Mouse (Mus musculus) MEL (cell line): ENCODE measurements around the gene Tpt1. TPM values are rescaled to one million over a fixed set of nuclear protein-coding genes. Genes with fewer than 3 reads are reported as not detected.

Experiments used
- DNase-seq: peaks from one replicate; pipeline ENCODE4 v3.0.0; 2011; ENCODE audit warnings: low read depth, low spot score
- H3K27ac ChIP-seq: 2 replicates; pipeline ENCODE4 v1.5.1; 2012; ENCODE audit warnings: low read depth, mild to moderate bottlenecking, control low read depth, low read length, moderate library complexity; ENCODE audit not compliant: control insufficient read depth
- H3K27me3 ChIP-seq, 2 experiments: fragments of 150-350 bp in 1 of 2; sonication (generic) in 1 of 2; 2 replicates each; pipeline ENCODE4 v1.6.1; 2012; ENCODE audit warnings: low read length in 2 of 2, mild to moderate bottlenecking in 2 of 2, improper control_type of control experiment in 1 of 2, moderate library complexity in 1 of 2; ENCODE audit not compliant: insufficient read depth in 2 of 2, control insufficient read depth in 1 of 2
- H3K36me3 ChIP-seq, 2 experiments: 2 replicates each; pipeline ENCODE4 v1.6.1; 2012 to 2014; ENCODE audit warnings: low read length in 2 of 2, improper control_type of control experiment in 1 of 2, inconsistent platforms in 1 of 2, mild to moderate bottlenecking in 1 of 2; ENCODE audit not compliant: insufficient read depth in 2 of 2, control insufficient read depth in 1 of 2
- H3K4me1 ChIP-seq, 2 experiments: fragments of 150-350 bp in 1 of 2; sonication (generic) in 1 of 2; 2 replicates each; pipeline ENCODE4 v1.6.1; 2012; ENCODE audit warnings: low read length in 2 of 2, improper control_type of control experiment in 1 of 2, mild to moderate bottlenecking in 1 of 2; ENCODE audit not compliant: insufficient read depth in 2 of 2, control insufficient read depth in 1 of 2
- H3K4me3 ChIP-seq, 2 experiments: fragments of 150-350 bp in 1 of 2; sonication (generic) in 1 of 2; 2 replicates each; pipeline ENCODE4 v1.5.1; 2012; ENCODE audit warnings: low read depth in 2 of 2, low read length in 2 of 2, mild to moderate bottlenecking in 2 of 2, moderate library complexity in 2 of 2, control low read depth in 1 of 2, improper control_type of control experiment in 1 of 2; ENCODE audit not compliant: control insufficient read depth in 1 of 2, insufficient read depth in 1 of 2
- H3K79me2 ChIP-seq: 2 replicates; pipeline ENCODE4 v1.6.1; 2012; ENCODE audit warnings: mild to moderate bottlenecking, low read length, moderate library complexity; ENCODE audit not compliant: control insufficient read depth, poor library complexity, insufficient read depth
- H3K9ac ChIP-seq: 2 replicates; pipeline ENCODE4 v1.6.1; 2012; ENCODE audit warnings: low read depth, mild to moderate bottlenecking, control low read depth, low read length, moderate library complexity; ENCODE audit not compliant: control insufficient read depth, poor library complexity, severe bottlenecking
- H3K9me3 ChIP-seq: fragments of 150-350 bp; sonication (generic); replicated peaks from 2 replicates; pipeline ENCODE4 v1.6.1; 2012; ENCODE audit warnings: mild to moderate bottlenecking, low read length, improper control_type of control experiment, moderate library complexity; ENCODE audit not compliant: insufficient read depth
- CHD1 ChIP-seq: IDR thresholded peaks from 2 replicates; pipeline ENCODE4 v1.6.1; 2012; ENCODE audit warnings: low read depth, mild to moderate bottlenecking, inconsistent platforms, low read length, improper control_type of control experiment
- CHD2 ChIP-seq: IDR thresholded peaks from 2 replicates; pipeline ENCODE4 v1.6.1; 2011; ENCODE audit warnings: low read length, improper control_type of control experiment
- ELF1 ChIP-seq: IDR thresholded peaks from 2 replicates; pipeline ENCODE4 v1.6.1; 2014; ENCODE audit warnings: low read depth, mild to moderate bottlenecking, inconsistent platforms, low read length, improper control_type of control experiment, moderate library complexity
- EP300 ChIP-seq, 2 experiments: IDR thresholded peaks; 2 replicates each; pipeline ENCODE4 v1.6.1; 2011; ENCODE audit warnings: improper control_type of control experiment in 2 of 2, low read length in 2 of 2, low read depth in 1 of 2, mild to moderate bottlenecking in 1 of 2
- GATA1 ChIP-seq: IDR thresholded peaks from 2 replicates; pipeline ENCODE4 v1.6.1; 2011; ENCODE audit warnings: low read depth, low read length, improper control_type of control experiment
- HCFC1 ChIP-seq: IDR thresholded peaks from 2 replicates; pipeline ENCODE4 v1.6.1; 2012; ENCODE audit warnings: low read depth, mild to moderate bottlenecking, inconsistent platforms, low read length, improper control_type of control experiment, moderate library complexity
- JUND ChIP-seq: IDR thresholded peaks from 2 replicates; pipeline ENCODE4 v1.6.1; 2011; ENCODE audit warnings: low read depth, mild to moderate bottlenecking, improper control_type of control experiment, low read length
- MAFK ChIP-seq: IDR thresholded peaks from 2 replicates; pipeline ENCODE4 v1.6.1; 2011; ENCODE audit warnings: low read depth, mild to moderate bottlenecking, low read length, improper control_type of control experiment, borderline replicate concordance
- MAX ChIP-seq: IDR thresholded peaks from 2 replicates; pipeline ENCODE4 v1.6.1; 2011; ENCODE audit warnings: low read length, improper control_type of control experiment
- MYB ChIP-seq: IDR thresholded peaks from 2 replicates; pipeline ENCODE4 v1.6.1; 2011; ENCODE audit warnings: mild to moderate bottlenecking, low read depth, low read length, improper control_type of control experiment
- MYC ChIP-seq: IDR thresholded peaks from 2 replicates; pipeline ENCODE4 v1.6.1; 2011; ENCODE audit warnings: low read depth, mild to moderate bottlenecking, low read length, improper control_type of control experiment, moderate library complexity
- NELFE ChIP-seq: IDR thresholded peaks from 2 replicates; pipeline ENCODE4 v1.6.1; 2011; ENCODE audit warnings: low read depth, low read length, improper control_type of control experiment
- RAD21 ChIP-seq: IDR thresholded peaks from 2 replicates; pipeline ENCODE4 v1.6.1; 2011; ENCODE audit warnings: mild to moderate bottlenecking, low read depth, low read length, improper control_type of control experiment
- RCOR1 ChIP-seq: IDR thresholded peaks from 2 replicates; pipeline ENCODE4 v1.6.1; 2012; ENCODE audit warnings: low read depth, mild to moderate bottlenecking, inconsistent platforms, low read length, improper control_type of control experiment
- SMC3 ChIP-seq: IDR thresholded peaks from 2 replicates; pipeline ENCODE4 v1.6.1; 2011; ENCODE audit warnings: low read depth, low read length, improper control_type of control experiment
- ZNF384 ChIP-seq: IDR thresholded peaks from 2 replicates; pipeline ENCODE4 v1.6.1; 2012; ENCODE audit warnings: low read depth, mild to moderate bottlenecking, inconsistent platforms, low read length, improper control_type of control experiment
- polyA plus RNA-seq, 2 experiments: library from polyadenylated mRNA; stranded (reverse) in 1 of 2; unstranded in 1 of 2; fragments of >175 nt in 1 of 2; fragments of >200 nt in 1 of 2; gene quantifications; 2 replicates each; pipeline versions ENCODE4 v1.2.1 to v1.2.4; 2012; ENCODE audit warnings: low replicate concordance in 2 of 2, low read depth in 1 of 2; ENCODE audit not compliant: insufficient read length in 2 of 2, insufficient read depth in 1 of 2, missing spikeins in 1 of 2
- total RNA-seq: library from RNA; depleted of rRNA; stranded (reverse); fragments of 300-350 nt; gene quantifications from 2 replicates; pipeline ENCODE4 v1.2.3, GENCODE M21; 2012

Tpt1 gene
- total and polyA plus RNA-seq, 3 experiments = 652 to 1,342 (median 817) TPM

- TF ChIP-seq SMC3 (no peak), GATA1 (no peak), CHD2 (no peak), MAX (peak; percentile 65; the same call in 1 of the 2 replicates), MYC (0 out of 2 replicates have a peak, but pooled peaks have one; percentile 19), MYB (0 out of 2 replicates have a peak, but pooled peaks have one; percentile 16), RCOR1 (no peak), ELF1 (peak; percentile 90), CHD1 (0 out of 2 replicates have a peak, but pooled peaks have one; percentile 85), HCFC1 (no peak), MAFK (no peak)
These were observed 10.0 kb upstream of the Tpt1 start (continued) for GRCm38 (mm10) chr14:75834739-75835381.

GRCm38 (mm10) chr14:75836579-75836978, 8.3 kb upstream of the Tpt1 start:
- DNase-seq = peak; percentile 51
- no peaks in the 10 kb centered on the region for H3K9me3 ChIP-seq
- H3K36me3 ChIP-seq = peaks cover 0 to 30% of the 10 kb centered on the region in 2 experiments; a peak in 2 of 4 replicates
- TF ChIP-seq NELFE (no peak), HCFC1 (no peak), RCOR1 (no peak), ZNF384 (0 out of 2 replicates have a peak, but pooled peaks have one; percentile 20), EP300 (IDR thresholded peaks at IDR 0.05; ENCODE audit: low read depth in 1 of 2, low read length in 2 of 2) (peak; percentile 31 to 57; a peak in 2 of 4 replicates), JUND (0 out of 2 replicates have a peak, but pooled peaks have one; percentile 22), RAD21 (no peak)
- TF ChIP-seq, all 39 proteins: peak for 3
- H3K4me3 ChIP-seq = no peak overlapping the region
- H3K4me1 ChIP-seq = peaks cover 6 to 31% of the 10 kb centered on the region in 2 experiments
- H3K27ac ChIP-seq = peak overlapping the region; percentile 8
- H3K27me3 ChIP-seq = no peaks in the 10 kb centered on the region
- no peaks in the 10 kb centered on the region; the same call in 1 of the 2 replicates for H3K79me2 ChIP-seq
- no peak overlapping the region for H3K9ac ChIP-seq
